Mouse (Mus musculus) neural tube, embryonic 12.5 days (tissue): Measurements from ENCODE around the gene Gm9970. TPM values are rescaled to one million over a fixed set of nuclear protein-coding genes. Genes with fewer than 3 reads are reported as not detected.
A peak's percentile ranks its signal among the peaks of the same experiment; 100 is the strongest.

Experiments used
- ATAC-seq: fragments of 200-750 bp; cut with Nextera tagmentation; 2 replicates; pipeline ENCODE4 v1.8.0; 2017; ENCODE audit warnings: low read depth, mild to moderate bottlenecking, moderate TSS enrichment, moderate library complexity; ENCODE audit not compliant: low FRiP score
- H3K27ac ChIP-seq: fragments of 300-500 bp; sonication (generic); 2 replicates; pipeline ENCODE4 v1.5.1; 2016
- H3K27me3 ChIP-seq: fragments of 300-500 bp; sonication (generic); replicated peaks from 2 replicates; pipeline ENCODE4 v1.6.1; 2016; ENCODE audit warnings: mild to moderate bottlenecking
- H3K36me3 ChIP-seq: fragments of 300-500 bp; sonication (generic); 2 replicates; pipeline ENCODE4 v1.6.1; 2016; ENCODE audit warnings: mild to moderate bottlenecking
- H3K4me1 ChIP-seq: fragments of 300-500 bp; sonication (generic); 2 replicates; pipeline ENCODE4 v1.6.1; 2016
- H3K4me2 ChIP-seq: fragments of 300-500 bp; sonication (generic); replicated peaks from 2 replicates; pipeline ENCODE4 v1.6.1; 2016; ENCODE audit warnings: mild to moderate bottlenecking
- H3K4me3 ChIP-seq: fragments of 300-500 bp; sonication (generic); 2 replicates; pipeline ENCODE4 v1.5.1; 2016
- H3K9ac ChIP-seq: fragments of 300-500 bp; sonication (generic); 2 replicates; pipeline ENCODE4 v1.6.1; 2016; ENCODE audit warnings: mild to moderate bottlenecking
- H3K9me3 ChIP-seq: fragments of 300-500 bp; sonication (generic); 2 replicates; pipeline ENCODE4 v1.6.1; 2016; ENCODE audit warnings: mild to moderate bottlenecking
- WGBS: fragments of 180-500 bp; shearing (Covaris S2); methylation state at CpG from one replicate; pipeline ENCODE4 v1.1.7; 2016; 5-methylcytosine and 5-hydroxymethylcytosine counted together
- polyA plus RNA-seq: library from polyadenylated mRNA; unstranded; fragments of >200 nt; fragmentation: Nextera tagmentation; extraction: Ambion mirVana; gene quantifications from 2 replicates; pipeline ENCODE4 v1.2.1, GENCODE M21; 2016

The Gm9970 gene
- 0.80 and 0.90 TPM in 2 replicates for polyA plus RNA-seq

GRCm38 (mm10) chr5:31240637-31241521 is at the start of gene Gm9970, which contains the start of gene Nrbp1:
TSS of gene Gm9970 (minus strand) at chr5:31241232.
TSS of gene Nrbp1 (plus strand) at chr5:31240864.
- Histone ChIP-seq H3K27me3 (no peaks in the 10 kb centered on the region), H3K4me1 (peaks cover 10% of the 10 kb centered on the region), H3K27ac (peak within 1 kb of the TSS; percentile 96), H3K36me3 (peaks cover 23% of the 10 kb centered on the region), H3K4me2 (peak within 1 kb of the TSS; percentile 68), H3K4me3 (peak within 1 kb of the TSS; percentile 98), H3K9me3 (peaks cover 3% of the 10 kb centered on the region), H3K9ac (peak within 1 kb of the TSS; percentile 97)
- ATAC-seq: peak; percentile 99
- under 1% methylated on average over 91 of the region's 103 CpGs for WGBS

- H3K36me3 ChIP-seq: peaks cover 36% of the 10 kb centered on the region
- H3K4me2 ChIP-seq: peak overlapping the region; percentile 82
- ATAC-seq: no peak
- H3K4me3 ChIP-seq: no peak overlapping the region
- H3K27ac ChIP-seq: no peak overlapping the region
- H3K9ac ChIP-seq: no peak overlapping the region
- H3K27me3 ChIP-seq: no peaks in the 10 kb centered on the region
- H3K9me3 ChIP-seq: no peaks in the 10 kb centered on the region
- peaks cover 31% of the 10 kb centered on the region for H3K4me1 ChIP-seq
- WGBS: 84% methylated on average over 3 of the region's 3 CpGs
These were observed 48.7 kb upstream of the Gm9970 start for GRCm38 (mm10) chr5:31289626-31290230.

GRCm38 (mm10) chr5:31288655-31289054 is 47.6 kb upstream of the Gm9970 start:
- Histone ChIP-seq H3K4me3 (no peak overlapping the region), H3K9me3 (no peaks in the 10 kb centered on the region), H3K27ac (no peak overlapping the region), H3K4me2 (no peak overlapping the region), H3K27me3 (no peaks in the 10 kb centered on the region), H3K4me1 (peaks cover 20% of the 10 kb centered on the region), H3K9ac (no peak overlapping the region), H3K36me3 (peaks cover 39% of the 10 kb centered on the region)
- 92% methylated on average over 3 of the region's 3 CpGs for WGBS
- no peak for ATAC-seq

- 87% methylated on average over 4 of the region's 4 CpGs for WGBS
- Histone ChIP-seq H3K9ac (no peak overlapping the region), H3K27ac (no peak overlapping the region), H3K4me1 (peaks cover 18% of the 10 kb centered on the region), H3K4me2 (no peak overlapping the region), H3K9me3 (no peaks in the 10 kb centered on the region), H3K4me3 (no peak overlapping the region), H3K36me3 (peaks cover 39% of the 10 kb centered on the region), H3K27me3 (no peaks in the 10 kb centered on the region)
- ATAC-seq: no peak
These were observed 47.2 kb upstream of the Gm9970 start for GRCm38 (mm10) chr5:31288225-31288624.

GRCm38 (mm10) chr5:31279245-31279988 is 38.4 kb upstream of the Gm9970 start:
- H3K9ac ChIP-seq: no peak overlapping the region
- WGBS: 87% methylated on average over 20 of the region's 20 CpGs
- H3K36me3 ChIP-seq: peaks cover 81% of the 10 kb centered on the region
- ATAC-seq: no peak
- no peaks in the 10 kb centered on the region for H3K27me3 ChIP-seq
- H3K27ac ChIP-seq: no peak overlapping the region
- no peaks in the 10 kb centered on the region for H3K9me3 ChIP-seq
- H3K4me2 ChIP-seq: no peak overlapping the region
- no peak overlapping the region for H3K4me3 ChIP-seq
- H3K4me1 ChIP-seq: no peaks in the 10 kb centered on the region

GRCm38 (mm10) chr5:31273018-31273417 is 32.0 kb upstream of the Gm9970 start:
- H3K4me3 ChIP-seq: no peak overlapping the region
- no peaks in the 10 kb centered on the region for H3K9me3 ChIP-seq
- 90% methylated on average over 6 of the region's 6 CpGs for WGBS
- H3K4me1 ChIP-seq: no peaks in the 10 kb centered on the region
- H3K27me3 ChIP-seq: no peaks in the 10 kb centered on the region
- H3K9ac ChIP-seq: no peak overlapping the region
- peaks cover 67% of the 10 kb centered on the region for H3K36me3 ChIP-seq
- no peak overlapping the region for H3K27ac ChIP-seq
- no peak overlapping the region for H3K4me2 ChIP-seq
- ATAC-seq: no peak

GRCm38 (mm10) chr5:31267686-31268085 is 26.7 kb upstream of the Gm9970 start:
- no peaks in the 10 kb centered on the region for H3K27me3 ChIP-seq
- no peaks in the 10 kb centered on the region for H3K4me1 ChIP-seq
- no peak overlapping the region for H3K4me3 ChIP-seq
- H3K9me3 ChIP-seq: no peaks in the 10 kb centered on the region
- ATAC-seq: no peak
- H3K9ac ChIP-seq: no peak overlapping the region
- H3K27ac ChIP-seq: no peak overlapping the region
- H3K36me3 ChIP-seq: peaks cover 84% of the 10 kb centered on the region
- WGBS: 64% methylated on average over 6 of the region's 6 CpGs
- H3K4me2 ChIP-seq: no peak overlapping the region

GRCm38 (mm10) chr5:31266101-31266500 is 25.1 kb upstream of the Gm9970 start:
- 94% methylated on average over 7 of the region's 7 CpGs for WGBS
- H3K27ac ChIP-seq: no peak overlapping the region
- H3K4me2 ChIP-seq: no peak overlapping the region
- H3K9ac ChIP-seq: no peak overlapping the region
- no peaks in the 10 kb centered on the region for H3K9me3 ChIP-seq
- H3K4me1 ChIP-seq: no peaks in the 10 kb centered on the region
- no peaks in the 10 kb centered on the region for H3K27me3 ChIP-seq
- H3K36me3 ChIP-seq: peaks cover 88% of the 10 kb centered on the region
- ATAC-seq: no peak
- no peak overlapping the region for H3K4me3 ChIP-seq

- Histone ChIP-seq H3K4me1 (no peaks in the 10 kb centered on the region), H3K9ac (no peak overlapping the region), H3K27ac (no peak overlapping the region), H3K27me3 (no peaks in the 10 kb centered on the region), H3K9me3 (no peaks in the 10 kb centered on the region), H3K4me2 (no peak overlapping the region), H3K4me3 (no peak overlapping the region), H3K36me3 (peaks cover 82% of the 10 kb centered on the region)
- ATAC-seq: no peak
- WGBS: 90% methylated on average over 11 of the region's 11 CpGs
These were observed 16.6 kb upstream of the Gm9970 start for GRCm38 (mm10) chr5:31257616-31258015.

- Histone ChIP-seq H3K27ac (no peak overlapping the region), H3K36me3 (peaks cover 82% of the 10 kb centered on the region)
- no peak for ATAC-seq
These were observed 14.9 kb upstream of the Gm9970 start for GRCm38 (mm10) chr5:31255971-31256370.

GRCm38 (mm10) chr5:31255381-31255780 is 14.3 kb upstream of the Gm9970 start:
- 97% methylated on average over 2 of the region's 2 CpGs for WGBS
- H3K4me1 ChIP-seq: peaks cover 9% of the 10 kb centered on the region
- H3K9ac ChIP-seq: no peak overlapping the region
- H3K4me2 ChIP-seq: no peak overlapping the region
- ATAC-seq: no peak
- H3K27me3 ChIP-seq: peaks cover 9% of the 10 kb centered on the region; the same call in 1 of the 2 replicates
- H3K9me3 ChIP-seq: no peaks in the 10 kb centered on the region
- no peak overlapping the region for H3K4me3 ChIP-seq
- peaks cover 82% of the 10 kb centered on the region for H3K36me3 ChIP-seq
- H3K27ac ChIP-seq: no peak overlapping the region

More at GRCm38 (mm10) chr5:31255971-31256370, 14.9 kb upstream of the Gm9970 start:
- Histone ChIP-seq H3K4me3 (no peak overlapping the region), H3K4me2 (no peak overlapping the region), H3K27me3 (peaks cover 9% of the 10 kb centered on the region; the same call in 1 of the 2 replicates), H3K9ac (no peak overlapping the region), H3K9me3 (no peaks in the 10 kb centered on the region), H3K4me1 (peaks cover 9% of the 10 kb centered on the region)
- 90% methylated on average over 2 of the region's 2 CpGs for WGBS

- no peak overlapping the region for H3K27ac ChIP-seq
- peaks cover 9% of the 10 kb centered on the region; the same call in 1 of the 2 replicates for H3K27me3 ChIP-seq
- H3K4me3 ChIP-seq: no peak overlapping the region
- H3K36me3 ChIP-seq: peaks cover 82% of the 10 kb centered on the region
- WGBS: 87% methylated on average over 8 of the region's 8 CpGs
- no peak for ATAC-seq
- H3K9ac ChIP-seq: no peak overlapping the region
- no peak overlapping the region for H3K4me2 ChIP-seq
- H3K4me1 ChIP-seq: peaks cover 9% of the 10 kb centered on the region
- no peaks in the 10 kb centered on the region for H3K9me3 ChIP-seq
These were observed 13.9 kb upstream of the Gm9970 start for GRCm38 (mm10) chr5:31254901-31255300.
